Mouse (Mus musculus): Measurements from ENCODE around the gene Pkig. TPM values are rescaled to one million over a fixed set of nuclear protein-coding genes. Genes with fewer than 3 reads are reported as not detected.
"Not testable (repeated sequence)": the region's sequence is repeated elsewhere in the genome, so short reads cannot be mapped to it uniquely, and the experiment has no call there.

Pkig gene
- polyA plus RNA-seq, 1 experiment from 2014 or later = 116 TPM

GRCm38 (mm10) chr2:163688377-163688776, 30.2 kb downstream of the Pkig start:
- not testable (repeated sequence) for H3K36me3 ChIP-seq; H3K9me3 ChIP-seq; H3K27me3 ChIP-seq; ATAC-seq (ENCODE audit: low read depth); H3K4me2 ChIP-seq; H3K4me3 ChIP-seq; H3K9ac ChIP-seq; H3K27ac ChIP-seq (replicated peaks)
- H3K4me1 ChIP-seq (replicated peaks) = peaks cover 53% of the 10 kb centered on the region
- 89% methylated on average over 1 of the region's 1 CpGs for WGBS

DNA sequence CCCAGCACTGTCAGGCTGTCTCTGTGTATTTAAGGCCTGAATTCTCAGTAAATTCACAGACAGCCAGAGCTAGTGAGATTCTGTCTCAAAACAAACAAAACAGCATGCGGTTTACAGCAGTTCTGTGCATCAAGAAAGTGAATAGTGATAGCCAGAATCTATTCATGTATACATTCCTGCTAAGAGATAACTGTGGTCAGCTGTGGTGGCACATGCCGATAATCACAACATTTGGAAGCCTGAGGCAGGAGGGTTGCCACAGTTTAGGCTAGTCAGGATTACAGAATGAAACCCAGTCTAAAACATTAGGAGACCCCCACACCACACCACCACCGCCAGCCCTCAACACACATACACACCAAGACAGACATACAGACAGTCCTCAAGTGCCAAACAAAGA, 31.6 kb downstream of the Pkig start:
- no peak for ATAC-seq (ENCODE audit: low read depth)
- H3K4me3 ChIP-seq = no peak overlapping the region
- H3K9ac ChIP-seq = peak overlapping the region; percentile 41; the same call in 1 of the 2 replicates
- peaks cover 60% of the 10 kb centered on the region for H3K4me1 ChIP-seq (replicated peaks)
- WGBS = 77% methylated on average over 3 of the region's 3 CpGs
- H3K36me3 ChIP-seq = no peaks in the 10 kb centered on the region
- H3K27me3 ChIP-seq = no peaks in the 10 kb centered on the region
- peak overlapping the region; percentile 59 for H3K27ac ChIP-seq (replicated peaks)
- H3K9me3 ChIP-seq = no peaks in the 10 kb centered on the region
- H3K4me2 ChIP-seq = no peak overlapping the region

- Histone ChIP-seq H3K27ac (replicated peaks) (peak overlapping the region; percentile 62), H3K36me3 (no peaks in the 10 kb centered on the region), H3K9ac (peak overlapping the region; percentile 41; the same call in 1 of the 2 replicates), H3K4me1 (replicated peaks) (peaks cover 52% of the 10 kb centered on the region), H3K9me3 (no peaks in the 10 kb centered on the region), H3K27me3 (no peaks in the 10 kb centered on the region), H3K4me3 (no peak overlapping the region), H3K4me2 (no peak overlapping the region)
- WGBS = 58% methylated on average over 8 of the region's 8 CpGs
- 0 out of 2 replicates have a peak, but pooled peaks have one; percentile 8 for ATAC-seq (ENCODE audit: low read depth)
These were observed 32.5 kb downstream of the Pkig start for GRCm38 (mm10) chr2:163690409-163691304.

- Histone ChIP-seq H3K4me3 (no peak overlapping the region), H3K27me3 (no peaks in the 10 kb centered on the region), H3K4me2 (no peak overlapping the region), H3K36me3 (no peaks in the 10 kb centered on the region), H3K4me1 (replicated peaks) (peaks cover 51% of the 10 kb centered on the region), H3K9me3 (no peaks in the 10 kb centered on the region), H3K9ac (no peak overlapping the region), H3K27ac (replicated peaks) (no peak overlapping the region)
- WGBS = 98% methylated on average over 6 of the region's 6 CpGs
- no peak for ATAC-seq (ENCODE audit: low read depth)
These were observed 33.8 kb downstream of the Pkig start for GRCm38 (mm10) chr2:163691846-163692605.

- peak overlapping the region; percentile 42 for H3K27ac ChIP-seq (replicated peaks)
- ATAC-seq (ENCODE audit: low read depth) = no peak
- H3K4me3 ChIP-seq = no peak overlapping the region
- no peaks in the 10 kb centered on the region for H3K27me3 ChIP-seq
- no peaks in the 10 kb centered on the region for H3K9me3 ChIP-seq
- H3K9ac ChIP-seq = peak overlapping the region; percentile 31; the same call in 1 of the 2 replicates
- H3K4me1 ChIP-seq (replicated peaks) = peaks cover 58% of the 10 kb centered on the region
- H3K36me3 ChIP-seq = no peaks in the 10 kb centered on the region
- H3K4me2 ChIP-seq = no peak overlapping the region
- 55% methylated on average over 3 of the region's 3 CpGs for WGBS
These were observed 34.9 kb downstream of the Pkig start for GRCm38 (mm10) chr2:163692873-163693612.

- H3K9ac ChIP-seq = peak overlapping the region; percentile 31; the same call in 1 of the 2 replicates
- ATAC-seq (ENCODE audit: low read depth) = 0 out of 2 replicates have a peak, but pooled peaks have one; percentile 22
- no peaks in the 10 kb centered on the region for H3K36me3 ChIP-seq
- WGBS = 29% methylated on average over 9 of the region's 9 CpGs
- H3K4me2 ChIP-seq = no peak overlapping the region
- peaks cover 61% of the 10 kb centered on the region for H3K4me1 ChIP-seq (replicated peaks)
- H3K27me3 ChIP-seq = no peaks in the 10 kb centered on the region
- H3K4me3 ChIP-seq = no peak overlapping the region
- no peaks in the 10 kb centered on the region for H3K9me3 ChIP-seq
- peak overlapping the region; percentile 42 for H3K27ac ChIP-seq (replicated peaks)
These were observed 35.6 kb downstream of the Pkig start for GRCm38 (mm10) chr2:163693716-163694314.

- 36% methylated on average over 2 of the region's 2 CpGs for WGBS
- Histone ChIP-seq H3K4me3 (no peak overlapping the region), H3K9me3 (no peaks in the 10 kb centered on the region), H3K4me2 (no peak overlapping the region), H3K4me1 (replicated peaks) (peaks cover 36% of the 10 kb centered on the region), H3K27ac (replicated peaks) (no peak overlapping the region), H3K36me3 (no peaks in the 10 kb centered on the region), H3K9ac (no peak overlapping the region), H3K27me3 (no peaks in the 10 kb centered on the region)
- ATAC-seq (ENCODE audit: low read depth) = no peak
These were observed 38.6 kb downstream of the Pkig start for GRCm38 (mm10) chr2:163696763-163697162.

GRCm38 (mm10) chr2:163697764-163698480, 39.7 kb downstream of the Pkig start:
- no peak overlapping the region for H3K4me2 ChIP-seq
- H3K4me3 ChIP-seq = no peak overlapping the region
- no peak for ATAC-seq (ENCODE audit: low read depth)
- no peak overlapping the region for H3K9ac ChIP-seq
- no peaks in the 10 kb centered on the region for H3K36me3 ChIP-seq
- peak overlapping the region; percentile 54 for H3K27ac ChIP-seq (replicated peaks)
- no peaks in the 10 kb centered on the region for H3K27me3 ChIP-seq
- H3K9me3 ChIP-seq = no peaks in the 10 kb centered on the region
- WGBS = 51% methylated on average over 14 of the region's 16 CpGs
- peaks cover 34% of the 10 kb centered on the region for H3K4me1 ChIP-seq (replicated peaks)

GRCm38 (mm10) chr2:163699078-163699780, 41.0 kb downstream of the Pkig start:
- Histone ChIP-seq H3K9me3 (no peaks in the 10 kb centered on the region), H3K9ac (no peak overlapping the region), H3K36me3 (no peaks in the 10 kb centered on the region; the same call in 1 of the 2 replicates), H3K27me3 (no peaks in the 10 kb centered on the region), H3K4me1 (replicated peaks) (peaks cover 26% of the 10 kb centered on the region), H3K4me2 (no peak overlapping the region), H3K4me3 (no peak overlapping the region), H3K27ac (replicated peaks) (no peak overlapping the region)
- no peak for ATAC-seq (ENCODE audit: low read depth)
- WGBS = 77% methylated on average over 11 of the region's 11 CpGs

DNA sequence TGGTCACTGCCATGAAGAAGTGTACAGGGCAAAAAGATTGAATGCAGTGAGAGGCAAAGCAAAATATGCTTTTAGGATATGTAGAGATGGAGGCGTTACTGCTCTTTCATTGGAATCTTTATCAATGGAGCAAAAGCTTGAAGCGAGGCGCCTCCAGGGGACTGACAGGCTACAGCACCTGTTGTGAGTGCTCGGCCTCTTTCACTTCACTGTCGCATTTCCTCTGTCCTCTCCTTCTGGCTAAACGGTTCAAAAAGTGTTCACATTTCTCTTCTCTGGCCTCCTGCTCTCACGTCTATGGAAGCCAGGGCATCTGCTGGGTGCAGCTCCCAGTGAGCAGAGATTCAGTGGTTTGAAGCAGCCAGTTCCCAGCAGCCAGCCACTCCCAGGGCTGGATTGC, 44.2 kb downstream of the Pkig start:
- Histone ChIP-seq H3K9ac (0 out of 2 replicates have a peak overlapping the region, but pooled peaks have one; percentile 22), H3K4me1 (replicated peaks) (peaks cover 18% of the 10 kb centered on the region), H3K4me2 (no peak overlapping the region), H3K9me3 (no peaks in the 10 kb centered on the region), H3K36me3 (peaks cover 6% of the 10 kb centered on the region; the same call in 1 of the 2 replicates), H3K27me3 (no peaks in the 10 kb centered on the region), H3K27ac (replicated peaks) (no peak overlapping the region), H3K4me3 (no peak overlapping the region)
- no peak for ATAC-seq (ENCODE audit: low read depth)
- 80% methylated on average over 7 of the region's 7 CpGs for WGBS
